Mouse (Mus musculus): ENCODE measurements around the gene Npdc1. TPM values are rescaled to one million over a fixed set of nuclear protein-coding genes. Genes with fewer than 3 reads are reported as not detected.
A peak's percentile ranks its signal among the peaks of the same experiment; 100 is the strongest.

Gene Npdc1
- total RNA-seq, 2 experiments from 2014 or later, result 102 to 112 TPM

DNA sequence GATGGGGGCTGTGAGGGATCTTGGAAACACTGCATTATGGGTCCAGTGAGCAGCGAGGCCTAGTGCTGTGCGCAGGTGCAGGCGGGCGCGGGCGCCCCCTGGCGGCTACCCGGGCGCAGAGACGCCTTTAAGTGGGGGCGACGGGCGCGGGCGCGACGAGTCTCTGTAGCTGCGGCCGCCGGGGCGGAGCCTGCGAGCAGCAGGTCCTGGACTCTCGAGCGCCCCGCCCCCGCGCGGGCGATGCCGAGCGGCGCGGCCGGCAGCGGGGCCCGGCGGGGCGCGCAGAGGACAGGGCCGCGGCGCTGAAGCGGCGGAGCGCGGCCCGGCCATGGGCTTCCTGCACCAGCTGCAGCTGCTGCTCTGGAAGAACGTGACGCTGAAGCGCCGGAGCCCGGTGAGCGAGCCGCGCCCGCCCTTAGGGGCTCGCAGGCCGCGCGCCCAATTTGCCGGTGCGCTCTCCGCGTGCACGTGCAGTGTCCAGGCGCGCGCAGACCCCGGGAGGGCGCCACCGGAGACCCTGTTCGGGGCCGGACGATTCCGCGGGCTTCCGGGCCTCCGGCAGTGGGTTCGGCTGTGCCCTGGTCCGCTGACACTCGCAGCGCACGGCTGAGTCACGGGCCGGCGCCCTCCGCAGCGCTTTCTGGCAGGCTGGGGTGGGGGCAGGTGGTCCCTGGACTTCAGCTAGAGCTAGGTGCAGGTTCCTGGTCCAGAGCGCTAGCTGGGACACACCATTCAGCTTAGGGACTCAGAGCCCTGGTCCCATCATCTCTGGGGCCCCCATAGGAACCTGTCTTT, 29.5 kb downstream of the Npdc1 start, which contains the start of gene Abca2:
TSS of gene Abca2 (plus strand) at position 262 of the 795 bp plus-strand sequence.
- peak; percentile 84 to 88 for DNase-seq (ENCODE audit: low spot score in 2 of 2)

DNA sequence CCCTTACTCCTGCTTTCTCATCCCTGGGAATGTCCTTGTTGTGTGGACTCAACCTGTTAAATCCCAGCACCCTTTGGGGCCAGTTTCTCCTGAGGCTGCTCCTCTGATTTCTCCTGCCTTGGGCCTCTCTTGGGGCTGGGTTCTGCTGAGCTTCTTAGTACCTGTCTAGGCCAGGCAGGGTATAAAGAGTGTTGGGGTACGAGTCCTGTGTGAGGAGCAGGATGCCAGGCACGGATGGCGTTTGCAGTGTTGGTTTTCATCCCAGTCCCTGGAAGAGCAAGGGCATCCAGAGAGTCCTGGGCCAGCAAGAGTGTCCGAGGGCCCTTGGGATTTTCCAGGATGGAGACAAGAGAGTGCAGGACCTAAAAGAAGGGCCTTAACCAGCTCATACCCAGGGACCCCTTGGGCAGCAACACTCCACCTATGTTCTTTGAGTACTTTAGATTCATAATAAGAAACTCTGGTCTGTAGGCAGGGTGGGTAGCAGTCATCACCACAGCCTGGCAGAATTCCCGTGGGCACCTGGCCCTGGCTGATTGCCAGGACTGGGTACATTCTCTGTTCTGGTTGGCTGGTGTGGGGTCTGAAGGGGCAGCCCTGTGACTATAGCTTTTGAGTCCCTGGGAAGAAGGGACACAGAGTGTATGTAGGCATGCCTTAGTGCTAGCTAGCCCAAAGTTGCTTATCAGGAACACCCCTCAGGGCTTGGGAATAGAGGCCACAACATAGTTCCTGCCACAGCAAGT, 30.5 kb downstream of the Npdc1 start:
- no peak for DNase-seq (ENCODE audit: low spot score in 2 of 2)

DNA sequence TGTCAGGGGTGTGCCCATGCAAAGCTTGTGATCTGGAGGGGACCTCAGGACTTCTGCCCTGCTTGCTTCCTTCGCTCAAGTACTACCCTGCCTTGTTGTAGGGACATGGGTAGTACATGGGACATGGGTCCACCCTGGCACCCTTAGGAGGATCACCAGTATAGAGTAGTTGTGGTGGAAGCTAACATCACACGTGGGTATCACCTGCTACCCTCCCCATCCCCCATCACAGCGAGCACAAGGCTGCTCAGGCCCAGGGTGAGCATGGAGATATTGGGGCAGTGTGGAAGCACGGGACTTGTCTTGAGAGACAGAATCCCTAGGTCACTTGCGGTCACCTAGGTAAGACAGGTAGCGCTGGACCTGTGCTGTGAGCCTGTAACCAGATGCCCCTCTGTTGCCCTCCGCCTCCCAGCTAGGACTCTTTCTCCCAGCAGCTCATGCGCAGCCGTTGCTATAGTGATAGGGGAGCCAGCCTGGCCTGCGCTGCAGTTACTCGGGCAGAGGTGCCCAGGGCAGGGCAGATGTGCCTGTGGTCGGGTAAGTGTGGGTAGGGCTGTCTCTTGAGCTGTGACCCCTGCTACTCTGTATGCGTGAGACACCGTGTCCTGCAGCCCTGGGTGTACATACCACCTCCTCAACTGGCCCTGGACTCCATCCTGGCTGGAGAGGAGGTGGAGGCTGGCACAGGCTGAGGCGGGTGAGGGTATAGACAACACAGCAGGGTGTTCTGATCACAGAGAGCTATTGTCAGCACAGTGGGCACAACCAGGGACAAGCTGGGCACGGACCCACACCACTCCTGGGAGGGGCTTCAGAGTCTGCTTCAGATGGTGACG, 31.5 kb downstream of the Npdc1 start:
- DNase-seq (ENCODE audit: low spot score in 2 of 2), result no peak

DNA sequence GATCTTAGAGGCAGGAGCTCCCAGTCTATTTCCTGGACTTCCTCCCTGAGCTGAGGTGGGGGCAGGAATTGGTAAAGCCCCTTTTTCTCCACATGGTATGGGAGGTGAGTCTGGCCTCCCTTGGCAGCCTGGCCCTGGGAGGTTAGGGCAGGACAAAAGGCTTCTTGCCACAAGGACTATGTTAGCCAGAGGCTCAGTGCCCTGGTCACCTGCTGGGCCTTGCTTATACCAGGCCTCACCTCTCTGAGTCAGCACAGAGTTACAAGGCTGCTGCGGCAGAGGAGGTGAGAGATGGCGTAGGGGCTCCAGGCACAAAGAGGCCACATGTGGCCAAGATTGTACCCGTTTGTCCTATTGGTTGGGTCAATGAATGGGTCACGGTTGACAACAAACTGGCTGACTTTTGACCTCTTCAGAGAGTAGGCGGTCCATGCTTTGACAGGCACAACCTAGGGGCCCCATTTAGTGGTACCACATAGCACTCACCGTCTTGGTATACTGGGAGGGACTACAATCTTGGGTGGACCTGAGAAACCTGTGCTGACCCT, 32.2 kb downstream of the Npdc1 start:
- no peak for DNase-seq (ENCODE audit: low spot score in 2 of 2)

DNA sequence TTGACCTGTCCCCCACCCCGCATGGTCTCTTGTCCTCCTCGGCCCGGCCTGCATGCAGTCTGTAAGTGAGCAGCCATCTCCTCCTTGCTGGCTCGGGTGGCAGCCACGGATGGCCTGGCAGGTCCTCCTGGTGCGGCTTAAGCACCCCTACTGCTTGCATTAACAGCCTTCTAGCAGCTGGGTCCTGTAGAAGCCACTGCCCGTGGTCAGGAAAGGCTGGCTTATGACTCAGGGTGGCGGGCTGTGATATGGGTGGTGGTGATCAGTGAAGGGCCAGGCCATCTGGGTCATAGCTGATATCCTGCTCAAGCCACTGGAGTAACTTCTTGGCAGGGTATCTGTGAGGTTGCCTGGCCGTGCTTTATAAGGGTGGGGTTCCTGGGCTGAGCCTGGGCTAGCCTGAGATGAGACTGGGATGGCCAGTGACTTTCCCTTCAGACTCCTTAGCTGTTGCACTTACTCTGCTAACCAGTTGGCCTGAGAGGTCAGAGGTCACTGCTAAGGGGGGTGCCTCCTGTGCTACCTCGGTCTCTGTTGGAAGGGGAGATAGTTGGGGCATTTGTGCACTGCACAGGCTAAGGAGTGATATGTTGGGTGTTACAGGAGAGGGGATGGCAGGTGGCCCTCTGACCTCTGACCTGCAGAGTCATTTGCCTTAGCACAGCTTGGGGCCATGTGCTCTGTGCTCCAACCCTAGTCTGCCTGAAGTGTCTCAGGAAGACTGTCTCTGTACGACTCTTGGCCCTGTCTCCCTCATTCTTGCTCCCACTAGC, 33.4 kb downstream of the Npdc1 start:
- DNase-seq (ENCODE audit: low spot score in 2 of 2), result no peak

DNA sequence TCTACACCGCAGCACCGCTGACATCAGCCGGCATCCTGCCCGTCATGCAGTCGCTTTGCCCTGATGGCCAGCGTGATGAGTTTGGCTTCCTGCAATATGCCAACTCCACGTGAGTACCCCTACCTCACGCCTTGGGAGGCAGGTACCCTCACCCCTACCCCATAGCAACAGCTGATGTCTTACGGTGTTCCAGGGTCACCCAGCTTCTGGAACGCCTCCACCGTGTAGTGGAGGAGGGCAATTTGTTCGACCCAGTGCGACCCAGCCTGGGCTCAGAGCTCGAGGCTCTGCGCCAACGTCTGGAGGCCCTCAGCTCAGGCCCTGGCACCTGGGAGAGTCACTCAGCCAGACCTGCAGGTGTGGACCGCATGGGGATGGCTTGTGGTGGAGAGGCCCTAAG, 34.0 kb downstream of the Npdc1 start:
- no peak for DNase-seq (ENCODE audit: low spot score in 2 of 2)

DNA sequence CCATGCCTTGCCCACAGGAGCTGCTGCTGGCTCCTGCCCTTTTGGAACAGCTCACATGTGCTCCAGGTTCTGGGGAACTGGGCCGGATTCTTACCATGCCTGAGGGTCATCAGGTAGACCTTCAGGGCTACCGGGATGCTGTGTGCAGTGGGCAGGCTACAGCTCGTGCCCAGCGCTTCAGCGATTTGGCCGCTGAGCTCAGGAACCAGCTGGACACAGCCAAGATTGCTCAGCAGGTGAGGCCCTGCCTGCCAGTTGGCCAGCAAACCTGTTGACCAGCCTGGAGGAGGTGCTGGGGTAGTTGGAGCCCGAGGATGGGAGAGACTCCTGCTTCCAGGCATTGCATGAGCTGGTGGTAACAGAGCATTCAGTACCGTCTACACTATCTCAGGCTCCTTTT, 35.1 kb downstream of the Npdc1 start:
- DNase-seq (ENCODE audit: low spot score in 2 of 2), result no peak

DNA sequence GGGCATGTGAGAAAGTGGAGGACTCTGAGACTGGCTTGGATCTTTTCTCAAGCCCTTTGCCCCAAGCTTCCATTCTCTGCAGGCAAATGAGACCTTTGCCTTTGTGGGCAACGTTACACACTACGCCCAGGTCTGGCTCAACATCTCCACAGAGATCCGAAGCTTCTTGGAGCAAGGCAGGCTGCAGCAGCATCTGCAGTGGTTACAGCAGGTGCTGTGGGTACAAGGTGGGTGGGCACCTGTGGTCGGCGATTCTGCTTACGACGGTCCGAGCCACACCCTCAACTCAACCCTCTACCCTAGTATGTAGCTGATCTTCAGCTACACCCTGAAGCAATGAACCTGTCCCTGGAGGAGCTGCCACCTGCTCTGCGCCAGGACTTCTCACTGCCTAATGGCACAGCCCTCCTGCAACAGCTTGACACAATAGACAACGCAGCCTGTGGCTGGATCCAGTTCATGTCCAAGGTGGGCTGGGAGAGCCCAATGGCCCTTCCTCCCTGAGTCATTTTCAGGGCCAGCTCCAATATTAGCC, 37.2 kb downstream of the Npdc1 start:
- no peak for DNase-seq (ENCODE audit: low spot score in 2 of 2)

DNA sequence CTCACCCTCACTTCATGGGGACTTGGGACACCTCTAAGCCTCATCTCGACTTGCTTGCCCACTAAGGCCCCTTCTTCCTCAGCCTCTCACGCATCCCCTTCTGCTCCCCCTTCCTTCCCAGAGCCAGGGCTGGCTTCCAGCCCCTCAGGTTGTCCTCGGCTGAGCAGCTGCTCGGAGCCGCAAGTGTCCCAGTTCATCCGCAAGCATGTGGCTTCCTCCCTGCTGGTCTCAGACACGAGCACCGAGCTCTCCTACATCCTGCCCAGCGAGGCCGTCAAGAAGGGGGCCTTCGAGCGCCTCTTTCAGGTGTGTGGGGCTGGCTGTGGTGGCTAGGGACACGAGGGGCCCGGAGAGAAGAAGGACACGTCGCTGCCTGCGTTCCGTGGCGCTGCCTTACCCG, 41.9 kb downstream of the Npdc1 start:
- DNase-seq (ENCODE audit: low spot score in 2 of 2), result no peak

DNA sequence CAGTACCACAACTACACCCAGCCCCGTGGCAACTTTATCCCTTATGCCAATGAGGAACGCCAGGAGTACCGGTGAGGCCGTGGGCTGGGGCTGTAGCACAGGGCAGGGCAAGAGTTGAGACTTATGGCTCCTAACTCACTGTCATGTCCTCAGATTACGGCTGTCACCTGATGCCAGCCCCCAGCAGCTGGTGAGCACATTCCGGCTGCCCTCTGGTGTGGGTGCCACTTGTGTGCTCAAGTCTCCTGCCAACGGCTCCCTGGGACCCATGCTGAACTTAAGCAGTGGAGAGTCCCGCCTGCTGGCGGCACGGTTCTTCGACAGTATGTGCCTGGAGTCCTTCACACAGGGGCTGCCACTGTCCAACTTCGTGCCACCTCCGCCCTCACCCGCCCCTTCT, 43.5 kb downstream of the Npdc1 start:
- no peak for DNase-seq (ENCODE audit: low spot score in 2 of 2)

DNA sequence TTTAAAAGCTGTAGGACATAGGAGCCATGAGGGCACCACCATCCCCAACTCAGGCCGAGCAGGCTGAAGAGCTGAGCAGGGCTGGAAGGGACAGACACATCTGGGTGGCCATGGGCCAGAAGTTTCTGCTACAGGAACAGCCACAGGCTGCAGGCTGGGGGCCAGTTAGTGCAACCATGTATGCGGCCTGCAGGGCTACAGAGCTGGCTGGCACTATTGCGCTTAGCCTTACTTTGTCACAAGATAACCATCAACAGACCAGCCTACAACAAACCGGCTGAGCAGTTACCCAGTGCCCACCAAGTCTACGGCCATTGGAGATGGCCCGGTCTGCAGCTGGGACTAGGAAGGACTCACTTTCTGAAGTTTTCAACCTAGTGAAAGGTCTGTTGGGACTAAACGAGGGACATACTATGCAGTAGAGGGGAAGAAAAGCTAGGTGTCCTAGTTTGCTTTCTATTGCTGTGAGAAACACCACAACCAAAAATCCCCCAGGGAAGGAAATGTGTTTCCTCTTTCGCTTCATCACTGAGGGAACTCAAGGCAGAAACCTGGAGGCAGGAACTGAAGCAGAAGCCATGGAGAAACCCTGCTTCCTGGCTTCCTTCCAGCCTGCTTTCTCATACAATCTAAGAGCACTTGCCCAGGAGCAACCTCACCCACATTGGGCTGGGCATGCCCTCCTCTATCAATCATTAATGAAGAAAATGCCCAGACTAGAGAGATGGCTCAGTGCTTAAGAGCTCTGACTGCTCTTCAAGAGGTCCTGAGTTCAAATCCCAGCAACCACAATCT, 51.9 kb downstream of the Npdc1 start:
- no peak for DNase-seq (ENCODE audit: low spot score in 2 of 2)

DNA sequence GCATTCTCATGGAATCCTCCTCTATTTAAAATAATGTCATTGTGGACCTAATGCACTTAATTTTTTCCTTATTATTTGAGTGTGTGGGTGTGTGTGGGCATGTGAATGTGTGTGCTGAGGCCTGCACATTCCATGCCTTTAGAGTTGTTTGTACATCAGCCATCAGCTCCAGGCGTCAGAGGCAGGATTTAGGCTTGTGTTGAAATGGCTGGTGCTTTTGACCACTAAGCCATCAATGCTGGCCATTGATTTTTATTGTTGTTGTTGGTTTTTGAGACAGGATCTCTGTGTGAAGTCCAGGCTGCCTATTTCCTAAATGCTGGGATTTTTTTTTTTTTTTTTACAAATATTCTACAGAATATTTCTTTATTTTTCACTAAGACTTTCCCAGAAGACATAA, 53.8 kb downstream of the Npdc1 start:
- DNase-seq (ENCODE audit: low spot score in 2 of 2), result no peak

DNA sequence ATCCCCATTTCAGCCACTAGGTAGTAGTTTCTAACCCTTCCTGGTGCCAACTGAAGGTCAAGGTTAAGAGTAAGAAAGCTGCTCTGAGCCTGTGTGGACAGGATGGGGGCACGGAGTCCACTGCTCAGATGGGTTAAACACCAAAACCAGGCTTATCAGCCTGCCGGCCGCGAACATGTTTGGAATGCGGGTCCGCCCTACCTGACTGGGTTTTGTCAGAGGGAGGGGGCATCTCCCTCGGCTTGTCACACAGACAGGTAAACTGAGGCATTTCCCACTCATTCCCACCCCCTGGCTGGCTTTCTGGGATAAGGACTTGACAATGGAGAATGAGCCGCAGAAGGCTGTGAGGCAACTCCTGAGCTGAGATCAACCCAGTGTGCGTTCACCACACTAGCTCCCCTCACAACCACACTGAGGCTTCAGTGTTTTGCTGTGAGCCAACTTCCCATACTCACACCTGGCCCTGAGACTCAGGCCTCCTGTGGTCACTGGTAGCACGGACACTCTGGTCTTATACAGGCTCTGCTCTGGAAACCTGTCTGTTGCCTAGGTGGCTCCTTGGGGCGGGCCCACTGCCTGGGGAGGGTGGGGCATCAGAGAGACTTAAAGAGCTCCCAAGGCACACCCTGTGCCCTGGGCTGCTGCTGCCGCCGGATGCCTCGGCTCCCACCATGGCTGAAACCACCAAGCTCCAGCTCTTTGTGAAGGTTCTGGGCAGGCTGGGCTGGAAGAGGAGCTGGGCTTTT, 57.2 kb downstream of the Npdc1 start, which contains the start of gene Clic3:
TSS of gene Clic3 (plus strand) at position 634 of the 749 bp plus-strand sequence.
- DNase-seq (ENCODE audit: low spot score in 2 of 2), result no peak

DNA sequence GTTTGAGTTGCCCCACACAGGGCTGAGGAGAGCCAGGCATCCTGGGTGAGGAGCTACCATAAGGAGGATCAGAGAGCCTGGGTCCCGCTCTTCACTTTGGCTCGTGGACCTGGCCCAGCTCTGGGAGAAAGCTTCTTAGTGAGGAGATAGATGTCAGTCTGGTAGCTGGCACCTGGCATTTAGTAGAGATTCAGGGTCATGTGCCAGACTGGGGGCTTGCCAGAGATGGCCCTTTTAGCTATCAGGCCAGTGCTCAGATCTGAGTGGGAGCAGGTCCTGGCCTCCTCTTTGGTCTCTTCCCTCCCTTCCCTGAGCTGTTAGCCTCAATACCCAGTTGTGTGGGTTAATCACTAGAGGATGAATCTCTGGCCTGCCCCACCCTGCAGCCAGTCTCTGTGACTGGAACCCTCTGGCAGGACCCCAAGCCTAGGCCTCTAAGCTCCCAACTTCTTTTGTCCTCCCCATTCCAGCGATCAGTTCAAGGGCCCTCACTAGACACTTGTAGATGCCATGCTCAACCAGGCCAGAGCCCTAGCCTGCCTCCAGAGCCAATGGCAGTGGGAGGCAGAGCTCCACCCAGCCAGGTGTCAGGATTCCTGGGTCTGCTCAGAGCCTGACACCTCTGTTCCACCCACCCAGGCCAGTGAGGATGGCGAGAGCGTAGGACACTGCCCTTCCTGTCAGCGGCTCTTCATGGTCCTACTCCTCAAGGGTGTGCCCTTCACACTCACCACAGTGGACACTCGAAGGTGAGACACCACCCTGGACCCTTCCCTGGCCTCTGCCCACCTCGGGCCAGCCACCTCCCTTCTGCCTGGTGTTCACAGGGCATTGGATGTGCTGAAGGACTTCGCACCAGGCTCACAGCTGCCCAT, 58.1 kb downstream of the Npdc1 start:
- DNase-seq (ENCODE audit: low spot score in 2 of 2), result no peak

DNA sequence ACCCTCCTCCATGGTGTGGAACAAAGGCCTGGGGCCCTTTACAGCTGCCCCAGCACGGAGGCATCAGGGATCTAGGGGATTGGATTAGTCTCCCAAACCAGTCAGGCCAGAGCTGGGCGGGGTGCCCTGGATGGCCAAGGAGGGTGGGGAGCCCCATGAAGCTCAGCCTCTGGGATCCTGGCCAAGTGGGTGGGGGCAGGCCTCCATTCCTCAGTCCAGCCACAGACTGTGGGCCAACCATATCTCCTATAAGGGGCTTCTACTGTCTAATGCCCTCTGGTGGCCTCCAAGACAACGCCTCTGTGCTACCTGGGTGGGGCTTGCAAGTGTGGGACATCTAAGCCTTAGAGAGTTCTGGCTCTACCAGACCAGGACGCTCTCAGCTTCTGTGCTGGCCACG, 59.8 kb downstream of the Npdc1 start:
- DNase-seq (ENCODE audit: low spot score in 2 of 2), result no peak
